Mouse (Mus musculus): Measurements from ENCODE around the gene Bcas1.
A peak's percentile ranks its signal among the peaks of the same experiment; 100 is the strongest.

The Bcas1 gene

DNA sequence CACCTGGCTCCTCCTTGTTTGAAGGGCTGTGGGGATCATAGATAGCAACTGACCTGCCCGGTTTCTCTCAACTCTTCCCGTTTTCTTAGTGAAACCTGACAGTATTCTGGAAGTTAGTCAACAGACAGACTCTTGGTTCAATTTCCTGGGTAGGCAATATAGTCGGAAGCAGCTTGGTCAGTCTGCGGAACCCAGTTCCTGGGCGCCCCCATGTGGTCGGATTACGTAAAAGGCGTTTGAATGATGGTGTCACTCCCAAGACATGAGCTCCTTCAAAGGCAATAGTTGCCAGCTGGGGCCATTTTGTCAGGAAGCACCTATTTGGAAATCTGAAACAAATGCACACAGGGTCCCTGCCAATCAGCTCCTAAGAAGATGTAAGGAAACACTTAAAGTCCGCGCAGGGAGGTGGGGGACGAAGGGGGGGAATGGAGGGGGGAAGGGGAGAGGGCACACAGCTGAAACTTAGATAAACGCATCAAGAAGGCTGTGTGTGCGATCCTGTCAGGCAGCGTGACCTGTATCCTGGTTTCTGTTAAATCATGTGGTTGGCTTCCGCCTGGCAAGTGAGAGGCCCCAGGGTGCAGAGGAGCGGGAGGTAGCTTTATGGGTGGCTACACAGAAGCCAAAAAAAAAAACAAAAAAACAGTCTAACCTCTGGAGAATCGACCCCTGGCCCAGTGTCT, 84.4 kb downstream of the Bcas1 start:
- H3K36me3 ChIP-seq (ENCODE audit: insufficient read depth, low read length) = no peaks in the 10 kb centered on the region
- peaks cover 5% of the 10 kb centered on the region; the same call in 1 of the 2 replicates for H3K27me3 ChIP-seq (ENCODE audit: insufficient read depth, low read length)
- peak; percentile 64 for TF ChIP-seq CTCF (conservative IDR thresholded peaks at IDR 0.05; ENCODE audit: low read length)
- no peak for TF ChIP-seq NANOG (IDR thresholded peaks at IDR 0.05; ENCODE audit: borderline replicate concordance, low read length)
- no peaks in the 10 kb centered on the region for H3K9me3 ChIP-seq (ENCODE audit: low read length)
- H3K4me3 ChIP-seq (replicated peaks; ENCODE audit: low read length) = peak overlapping the region; percentile 48
- peaks cover 46% of the 10 kb centered on the region for H3K4me1 ChIP-seq (replicated peaks; ENCODE audit: low read depth, low read length)

DNA sequence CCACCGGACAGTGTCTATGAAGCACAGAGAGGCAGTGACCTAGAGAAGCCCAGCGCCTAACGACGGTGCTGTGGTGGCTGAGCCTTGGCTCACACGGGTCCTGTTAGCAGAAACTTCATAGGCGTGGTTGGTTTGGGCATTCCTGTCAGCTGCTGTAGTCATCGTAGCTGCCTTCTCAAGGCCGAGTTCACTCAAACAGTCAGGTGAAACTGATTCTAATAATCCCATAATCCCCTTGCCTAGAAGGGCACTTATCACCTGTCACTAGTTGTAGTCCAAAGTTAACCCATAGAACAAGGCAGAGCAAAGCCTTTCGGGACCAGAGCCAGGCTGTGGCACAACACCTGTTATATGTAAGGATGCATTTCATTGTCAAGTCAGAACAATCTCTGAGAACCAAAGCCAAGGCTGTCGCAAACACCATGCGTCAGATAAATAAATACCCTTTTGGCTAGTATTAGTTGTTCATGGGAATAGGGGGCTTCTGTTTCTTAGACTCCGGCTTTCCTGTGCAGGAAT, 85.3 kb downstream of the Bcas1 start:
- Histone ChIP-seq H3K27me3 (ENCODE audit: insufficient read depth, low read length) (peaks cover 5% of the 10 kb centered on the region; the same call in 1 of the 2 replicates), H3K36me3 (ENCODE audit: insufficient read depth, low read length) (no peaks in the 10 kb centered on the region), H3K9me3 (ENCODE audit: low read length) (no peaks in the 10 kb centered on the region), H3K4me3 (replicated peaks; ENCODE audit: low read length) (no peak overlapping the region), H3K4me1 (replicated peaks; ENCODE audit: low read depth, low read length) (peaks cover 46% of the 10 kb centered on the region)
- TF ChIP-seq NANOG (IDR thresholded peaks at IDR 0.05; ENCODE audit: borderline replicate concordance, low read length) (no peak), POU5F1 (IDR thresholded peaks at IDR 0.05; ENCODE audit: borderline replicate concordance, low read length) (no peak), CTCF (conservative IDR thresholded peaks at IDR 0.05; ENCODE audit: low read length) (no peak)

DNA sequence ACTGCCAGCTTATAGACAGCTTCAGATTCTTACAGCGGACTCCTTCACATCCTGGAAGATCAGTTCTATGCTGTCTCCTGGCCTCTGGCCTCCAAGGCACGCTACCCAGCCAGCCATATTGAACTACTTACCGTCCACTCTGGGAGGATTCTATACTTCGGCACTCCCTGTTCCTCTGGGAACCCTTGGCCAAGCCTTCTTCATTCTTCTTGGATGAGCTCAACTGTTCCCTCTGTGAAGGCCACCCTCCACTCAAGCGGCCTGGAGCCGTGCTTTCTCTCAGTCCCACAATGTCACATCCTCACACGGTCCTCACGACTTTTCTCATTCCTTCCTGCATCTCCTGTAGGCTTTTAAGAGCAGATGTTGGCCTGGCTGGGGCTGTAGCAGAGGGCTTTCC, 86.5 kb downstream of the Bcas1 start:
- H3K27me3 ChIP-seq (ENCODE audit: insufficient read depth, low read length) = peaks cover 5% of the 10 kb centered on the region; the same call in 1 of the 2 replicates
- TF ChIP-seq NANOG (IDR thresholded peaks at IDR 0.05; ENCODE audit: borderline replicate concordance, low read length) (no peak), POU5F1 (IDR thresholded peaks at IDR 0.05; ENCODE audit: borderline replicate concordance, low read length) (no peak), CTCF (conservative IDR thresholded peaks at IDR 0.05; ENCODE audit: low read length) (no peak)
- no peak overlapping the region for H3K4me3 ChIP-seq (replicated peaks; ENCODE audit: low read length)
- H3K36me3 ChIP-seq (ENCODE audit: insufficient read depth, low read length) = no peaks in the 10 kb centered on the region
- peaks cover 42% of the 10 kb centered on the region for H3K4me1 ChIP-seq (replicated peaks; ENCODE audit: low read depth, low read length)
- no peaks in the 10 kb centered on the region for H3K9me3 ChIP-seq (ENCODE audit: low read length)

DNA sequence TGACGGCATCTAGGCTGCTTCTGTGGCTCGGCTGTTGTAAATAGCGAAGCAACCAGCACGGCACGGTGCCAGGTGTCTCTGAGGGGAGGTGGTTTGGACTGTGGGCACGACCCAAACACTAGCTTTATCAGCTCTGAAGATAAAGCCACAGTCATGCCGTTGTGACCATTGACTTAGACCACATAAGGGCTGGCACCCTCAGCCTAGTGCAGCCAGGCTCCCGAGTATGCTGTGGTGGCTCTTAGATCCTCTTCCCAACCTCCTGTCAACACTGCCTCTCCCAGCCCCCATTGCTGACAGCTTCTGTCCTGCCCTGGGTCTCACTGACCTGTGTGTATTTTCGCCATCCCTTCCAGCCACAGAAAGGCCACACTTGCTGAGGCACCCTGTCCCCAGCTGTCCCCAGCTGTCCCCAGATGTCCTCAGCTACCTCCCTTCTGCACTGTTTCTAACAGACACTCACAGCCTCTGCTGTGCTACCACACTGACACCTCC, 91.3 kb downstream of the Bcas1 start:
- Histone ChIP-seq H3K4me3 (replicated peaks; ENCODE audit: low read length) (no peak overlapping the region), H3K27me3 (ENCODE audit: insufficient read depth, low read length) (peaks cover 16% of the 10 kb centered on the region), H3K36me3 (ENCODE audit: insufficient read depth, low read length) (no peaks in the 10 kb centered on the region), H3K9me3 (ENCODE audit: low read length) (no peaks in the 10 kb centered on the region), H3K4me1 (replicated peaks; ENCODE audit: low read depth, low read length) (peaks cover 27% of the 10 kb centered on the region)
- TF ChIP-seq NANOG (IDR thresholded peaks at IDR 0.05; ENCODE audit: borderline replicate concordance, low read length) = no peak
- no peak for TF ChIP-seq POU5F1 (IDR thresholded peaks at IDR 0.05; ENCODE audit: borderline replicate concordance, low read length)
- no peak for TF ChIP-seq CTCF (conservative IDR thresholded peaks at IDR 0.05; ENCODE audit: low read length)

GRCm38 (mm10) chr2:170335168-170335567, 92.5 kb downstream of the Bcas1 start:
- H3K27me3 ChIP-seq (ENCODE audit: insufficient read depth, low read length) = peaks cover 16% of the 10 kb centered on the region
- no peak for TF ChIP-seq NANOG (IDR thresholded peaks at IDR 0.05; ENCODE audit: borderline replicate concordance, low read length)
- no peak for TF ChIP-seq CTCF (conservative IDR thresholded peaks at IDR 0.05; ENCODE audit: low read length)
- TF ChIP-seq POU5F1 (IDR thresholded peaks at IDR 0.05; ENCODE audit: borderline replicate concordance, low read length) = no peak
- H3K9me3 ChIP-seq (ENCODE audit: low read length) = no peaks in the 10 kb centered on the region
- H3K4me3 ChIP-seq (replicated peaks; ENCODE audit: low read length) = no peak overlapping the region
- H3K36me3 ChIP-seq (ENCODE audit: insufficient read depth, low read length) = no peaks in the 10 kb centered on the region
- H3K4me1 ChIP-seq (replicated peaks; ENCODE audit: low read depth, low read length) = peaks cover 27% of the 10 kb centered on the region

GRCm38 (mm10) chr2:170331870-170332269, 95.8 kb downstream of the Bcas1 start:
- H3K9me3 ChIP-seq (ENCODE audit: low read length) = no peaks in the 10 kb centered on the region
- no peaks in the 10 kb centered on the region for H3K36me3 ChIP-seq (ENCODE audit: insufficient read depth, low read length)
- TF ChIP-seq CTCF (conservative IDR thresholded peaks at IDR 0.05; ENCODE audit: low read length) (no peak), POU5F1 (IDR thresholded peaks at IDR 0.05; ENCODE audit: borderline replicate concordance, low read length) (no peak), NANOG (IDR thresholded peaks at IDR 0.05; ENCODE audit: borderline replicate concordance, low read length) (no peak)
- H3K4me1 ChIP-seq (replicated peaks; ENCODE audit: low read depth, low read length) = peaks cover 15% of the 10 kb centered on the region
- no peak overlapping the region for H3K4me3 ChIP-seq (replicated peaks; ENCODE audit: low read length)
- peaks cover 34% of the 10 kb centered on the region for H3K27me3 ChIP-seq (ENCODE audit: insufficient read depth, low read length)

DNA sequence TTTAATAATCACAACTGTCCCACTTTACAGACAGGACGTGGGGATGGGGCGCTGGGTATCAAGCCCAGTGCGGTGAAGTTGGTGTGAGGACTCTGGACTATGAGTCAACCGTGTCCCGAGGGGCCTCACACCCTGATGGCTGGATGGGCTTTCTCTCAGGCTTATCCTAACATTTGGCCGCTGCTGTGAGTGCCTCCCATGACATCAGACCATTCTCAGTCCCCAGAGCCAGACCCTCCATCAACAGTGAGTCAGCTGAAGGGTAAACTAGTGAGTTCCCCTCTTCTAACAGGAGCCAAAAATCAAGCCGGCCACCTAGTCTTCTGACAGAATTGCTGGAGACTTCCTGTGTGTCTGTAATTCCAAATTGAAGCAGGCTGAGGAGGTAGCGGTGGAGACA, 97.2 kb downstream of the Bcas1 start:
- no peaks in the 10 kb centered on the region for H3K9me3 ChIP-seq (ENCODE audit: low read length)
- H3K4me3 ChIP-seq (replicated peaks; ENCODE audit: low read length) = no peak overlapping the region
- TF ChIP-seq POU5F1 (IDR thresholded peaks at IDR 0.05; ENCODE audit: borderline replicate concordance, low read length) (no peak), NANOG (IDR thresholded peaks at IDR 0.05; ENCODE audit: borderline replicate concordance, low read length) (no peak), CTCF (conservative IDR thresholded peaks at IDR 0.05; ENCODE audit: low read length) (no peak)
- H3K36me3 ChIP-seq (ENCODE audit: insufficient read depth, low read length) = no peaks in the 10 kb centered on the region
- H3K4me1 ChIP-seq (replicated peaks; ENCODE audit: low read depth, low read length) = peaks cover 27% of the 10 kb centered on the region
- H3K27me3 ChIP-seq (ENCODE audit: insufficient read depth, low read length) = peaks cover 43% of the 10 kb centered on the region

GRCm38 (mm10) chr2:170329921-170330320, 97.7 kb downstream of the Bcas1 start:
- TF ChIP-seq NANOG (IDR thresholded peaks at IDR 0.05; ENCODE audit: borderline replicate concordance, low read length) = no peak
- no peak for TF ChIP-seq POU5F1 (IDR thresholded peaks at IDR 0.05; ENCODE audit: borderline replicate concordance, low read length)
- TF ChIP-seq CTCF (conservative IDR thresholded peaks at IDR 0.05; ENCODE audit: low read length) = no peak
- no peaks in the 10 kb centered on the region for H3K9me3 ChIP-seq (ENCODE audit: low read length)
- H3K4me3 ChIP-seq (replicated peaks; ENCODE audit: low read length) = no peak overlapping the region
- H3K36me3 ChIP-seq (ENCODE audit: insufficient read depth, low read length) = no peaks in the 10 kb centered on the region
- peaks cover 43% of the 10 kb centered on the region for H3K27me3 ChIP-seq (ENCODE audit: insufficient read depth, low read length)
- peaks cover 27% of the 10 kb centered on the region for H3K4me1 ChIP-seq (replicated peaks; ENCODE audit: low read depth, low read length)

All from E14TG2a.4 (cell line).